Mouse (Mus musculus) stomach, postnatal 0 days (tissue): Measurements from ENCODE around the gene Gprin3. TPM values are rescaled to one million over a fixed set of nuclear protein-coding genes. Genes with fewer than 3 reads are reported as not detected.

Experiments
- ATAC-seq: fragments of 200-750 bp; cut with Nextera tagmentation; 2 replicates; pipeline ENCODE4 v1.8.0; 2017; ENCODE audit not compliant: low FRiP score, low TSS enrichment
- DNase-seq: peaks from one replicate; pipeline ENCODE4 v3.0.0-alpha.2; 2016; ENCODE audit warnings: low spot score
- H3K27ac ChIP-seq: fragments of 300-500 bp; sonication (generic); replicated peaks from 2 replicates; pipeline ENCODE4 v1.5.1; 2014; ENCODE audit warnings: mild to moderate bottlenecking, control low read depth
- H3K27me3 ChIP-seq: fragments of 300-500 bp; sonication (generic); 2 replicates; pipeline ENCODE4 v1.6.1; 2014; ENCODE audit warnings: low read length; ENCODE audit not compliant: control insufficient read depth, insufficient read depth
- H3K36me3 ChIP-seq: fragments of 300-500 bp; sonication (generic); 2 replicates; pipeline ENCODE4 v1.6.1; 2014; ENCODE audit warnings: low read length, mixed read lengths; ENCODE audit not compliant: control insufficient read depth, insufficient read depth
- H3K4me1 ChIP-seq: fragments of 300-500 bp; sonication (generic); replicated peaks from 2 replicates; pipeline ENCODE4 v1.6.1; 2014; ENCODE audit warnings: antibody characterized with exemption; ENCODE audit not compliant: control insufficient read depth, insufficient read depth
- H3K4me2 ChIP-seq: fragments of 300-500 bp; sonication (generic); replicated peaks from 2 replicates; pipeline ENCODE4 v1.6.1; 2014; ENCODE audit warnings: low read depth, mild to moderate bottlenecking, control low read depth, moderate library complexity
- H3K4me3 ChIP-seq: fragments of 300-500 bp; sonication (generic); 2 replicates; pipeline ENCODE4 v1.5.1; 2014; ENCODE audit warnings: low read depth, low read length, control low read depth
- H3K9ac ChIP-seq: fragments of 300-500 bp; sonication (generic); 2 replicates; pipeline ENCODE4 v1.6.1; 2014; ENCODE audit warnings: mild to moderate bottlenecking, low read length, control low read depth, mixed read lengths
- H3K9me3 ChIP-seq: fragments of 300-500 bp; sonication (generic); 2 replicates; pipeline ENCODE4 v1.6.1; 2016; ENCODE audit warnings: low read length; ENCODE audit not compliant: control insufficient read depth
- CTCF ChIP-seq: IDR thresholded peaks from 2 replicates; pipeline ENCODE4 v1.5.1; 2016; ENCODE audit warnings: antibody characterized with exemption, low read depth, mild to moderate bottlenecking, moderate library complexity
- EP300 ChIP-seq: optimal IDR thresholded peaks from 2 replicates; pipeline ENCODE3; 2016; ENCODE audit warnings: antibody characterized with exemption
- WGBS: fragments of 180-500 bp; shearing (Covaris S2); extraction: QIAGEN DNeasy Blood & Tissue Kit; methylation state at CpG from one replicate; pipeline ENCODE4 v1.1.7; 2014; 5-methylcytosine and 5-hydroxymethylcytosine counted together
- polyA plus RNA-seq: library from polyadenylated mRNA; unstranded; fragments of >200 nt; fragmentation: Nextera tagmentation; extraction: Ambion mirVana; gene quantifications from 2 replicates; pipeline ENCODE4 v1.2.1, GENCODE M21; 2015

The Gprin3 gene
- polyA plus RNA-seq, 1 experiment from 2014 or later: 2.7 TPM

DNA sequence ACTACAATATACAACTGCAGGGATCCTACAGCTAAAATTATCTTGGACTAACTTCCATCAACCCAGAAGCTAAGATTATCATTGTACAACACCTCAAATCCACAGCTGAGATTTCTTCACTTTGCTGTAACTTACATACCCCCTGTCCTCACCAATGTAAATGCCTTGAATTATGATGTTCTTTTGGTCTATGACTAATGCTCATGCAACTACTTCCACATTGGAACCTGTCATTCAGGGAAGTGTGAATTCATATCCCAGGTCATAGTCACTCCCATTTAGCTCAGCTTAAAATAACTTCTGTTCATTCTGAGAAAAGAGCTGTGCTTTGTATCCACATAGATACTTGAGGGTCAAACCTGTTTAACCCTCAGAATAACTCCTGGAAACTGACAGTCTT is 60.8 kb downstream of the Gprin3 start:
- H3K4me3 ChIP-seq: no peak overlapping the region
- H3K9ac ChIP-seq: no peak overlapping the region
- ATAC-seq (no peak), DNase-seq (no peak)
- H3K9me3 ChIP-seq: no peaks in the 10 kb centered on the region
- no peaks in the 10 kb centered on the region for H3K4me1 ChIP-seq
- no peak for TF ChIP-seq CTCF
- no peak for TF ChIP-seq EP300
- H3K4me2 ChIP-seq: no peak overlapping the region
- no peak overlapping the region for H3K27ac ChIP-seq
- H3K27me3 ChIP-seq: no peaks in the 10 kb centered on the region
- no peaks in the 10 kb centered on the region for H3K36me3 ChIP-seq

DNA sequence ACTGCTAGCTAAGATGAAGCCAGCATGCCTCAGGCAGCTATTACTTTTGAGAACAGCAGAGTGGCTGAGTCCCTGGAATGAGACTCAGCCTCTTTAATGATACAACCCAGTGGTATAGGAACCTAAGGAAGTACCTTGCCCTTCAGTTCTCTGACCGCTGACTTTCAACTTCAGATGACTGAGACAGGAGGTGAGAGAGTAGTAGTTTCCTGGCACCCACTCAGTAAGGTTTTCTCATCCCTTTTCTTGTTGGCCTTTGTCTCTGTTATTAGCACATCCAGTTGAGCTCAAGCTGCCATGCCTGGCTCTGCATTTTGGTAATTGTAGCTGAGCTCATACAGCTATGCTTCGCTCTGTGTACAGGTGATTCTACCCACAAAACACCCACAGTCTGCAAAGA is 62.8 kb downstream of the Gprin3 start:
- H3K36me3 ChIP-seq: no peaks in the 10 kb centered on the region
- H3K4me1 ChIP-seq: no peaks in the 10 kb centered on the region
- no peak for DNase-seq
- H3K27me3 ChIP-seq: no peaks in the 10 kb centered on the region
- H3K27ac ChIP-seq: no peak overlapping the region
- no peak for TF ChIP-seq EP300
- TF ChIP-seq CTCF: no peak
- 87% methylated on average over 2 of the region's 2 CpGs for WGBS
- no peaks in the 10 kb centered on the region for H3K9me3 ChIP-seq
- no peak overlapping the region for H3K4me2 ChIP-seq
- no peak overlapping the region for H3K4me3 ChIP-seq
- no peak for ATAC-seq
- no peak overlapping the region for H3K9ac ChIP-seq

DNA sequence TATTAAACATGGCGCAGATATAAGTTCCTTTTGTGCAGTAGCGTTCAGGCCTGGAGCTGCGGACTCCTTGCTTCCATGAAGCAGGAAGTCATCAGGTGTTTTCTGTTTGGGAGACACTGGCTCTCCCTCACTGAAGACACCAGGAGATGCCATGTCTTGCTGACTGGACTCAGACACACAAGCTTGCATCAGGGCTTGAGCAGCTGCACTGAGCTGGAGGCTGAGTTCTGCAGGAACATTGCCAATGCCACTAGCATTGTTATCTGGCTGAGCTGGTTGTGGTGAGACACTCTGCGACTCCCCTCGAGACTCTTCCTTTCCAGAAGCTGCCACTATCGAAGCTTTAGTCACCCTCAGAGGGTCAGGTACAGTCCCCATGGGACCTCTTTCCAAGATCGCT is 71.2 kb downstream of the Gprin3 start:
- no peaks in the 10 kb centered on the region for H3K9me3 ChIP-seq
- H3K4me1 ChIP-seq: no peaks in the 10 kb centered on the region
- H3K27me3 ChIP-seq: no peaks in the 10 kb centered on the region
- no peak overlapping the region for H3K9ac ChIP-seq
- H3K4me2 ChIP-seq: no peak overlapping the region
- H3K36me3 ChIP-seq: no peaks in the 10 kb centered on the region
- no peak for DNase-seq
- ATAC-seq: no peak
- H3K27ac ChIP-seq: no peak overlapping the region
- no peak for TF ChIP-seq CTCF
- no peak for TF ChIP-seq EP300
- no peak overlapping the region for H3K4me3 ChIP-seq
- WGBS: 93% methylated on average over 7 of the region's 7 CpGs

DNA sequence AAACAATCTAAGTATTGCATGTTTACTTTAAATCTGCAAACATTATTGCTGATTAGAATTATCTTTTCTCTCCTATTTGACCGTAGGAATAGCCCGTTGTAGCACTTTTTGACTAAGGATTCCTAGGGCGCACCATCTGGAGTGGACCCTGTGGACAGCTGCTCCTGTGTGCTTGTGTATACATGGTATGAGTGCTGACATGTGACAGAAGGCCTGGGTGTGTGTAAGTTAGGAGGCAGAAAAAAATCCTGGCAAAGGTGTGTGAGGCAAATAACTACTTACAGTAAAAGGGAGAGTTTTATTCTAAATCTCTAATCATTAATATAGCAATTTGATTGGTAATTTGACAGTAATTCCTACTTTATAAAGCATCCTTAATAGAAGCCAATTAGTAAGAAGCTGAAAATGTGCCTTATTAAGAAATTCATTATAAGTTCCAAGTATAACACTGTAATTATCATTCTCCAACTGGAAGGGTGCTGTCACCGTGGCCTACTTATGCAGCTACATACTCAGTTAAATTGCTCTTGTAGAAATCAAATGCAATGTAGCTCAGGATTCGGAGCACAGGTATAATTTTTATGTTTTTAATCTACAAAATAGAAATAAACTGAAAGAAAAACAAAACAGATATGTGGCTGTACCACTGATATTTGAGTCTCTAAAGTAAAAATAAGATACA is 74.8 kb downstream of the Gprin3 start:
- ATAC-seq: no peak
- no peak overlapping the region for H3K4me3 ChIP-seq
- DNase-seq: no peak
- H3K27me3 ChIP-seq: no peaks in the 10 kb centered on the region
- WGBS: 72% methylated on average over 5 of the region's 5 CpGs
- no peak overlapping the region for H3K27ac ChIP-seq
- no peak for TF ChIP-seq CTCF
- no peak for TF ChIP-seq EP300
- no peak overlapping the region for H3K9ac ChIP-seq
- H3K4me1 ChIP-seq: no peaks in the 10 kb centered on the region
- no peaks in the 10 kb centered on the region for H3K36me3 ChIP-seq
- H3K9me3 ChIP-seq: no peaks in the 10 kb centered on the region
- H3K4me2 ChIP-seq: no peak overlapping the region

DNA sequence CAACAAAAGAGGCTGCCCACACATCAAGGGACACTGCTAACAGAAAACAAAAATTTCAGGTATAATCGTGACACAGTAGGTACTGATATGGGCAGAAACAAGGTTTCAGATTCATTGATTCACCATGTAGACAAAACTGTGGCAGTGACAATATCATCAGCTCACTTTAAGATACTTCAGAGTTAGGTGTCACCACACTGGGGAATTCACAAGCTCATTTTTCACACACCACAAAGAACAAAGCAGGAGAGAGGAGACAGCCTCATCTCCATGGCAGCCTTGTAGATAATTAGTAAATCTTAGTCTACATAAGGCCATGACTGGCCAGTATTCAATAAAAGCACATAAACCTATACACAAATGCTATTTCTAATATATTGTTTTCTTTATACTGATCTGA is 77.4 kb downstream of the Gprin3 start:
- no peaks in the 10 kb centered on the region for H3K27me3 ChIP-seq
- WGBS: 64% methylated on average over 1 of the region's 1 CpGs
- no peak overlapping the region for H3K9ac ChIP-seq
- H3K4me1 ChIP-seq: no peaks in the 10 kb centered on the region
- no peak overlapping the region for H3K4me2 ChIP-seq
- ATAC-seq: no peak
- H3K27ac ChIP-seq: no peak overlapping the region
- H3K36me3 ChIP-seq: no peaks in the 10 kb centered on the region
- no peaks in the 10 kb centered on the region for H3K9me3 ChIP-seq
- TF ChIP-seq CTCF (no peak), EP300 (no peak)
- no peak for DNase-seq
- no peak overlapping the region for H3K4me3 ChIP-seq

DNA sequence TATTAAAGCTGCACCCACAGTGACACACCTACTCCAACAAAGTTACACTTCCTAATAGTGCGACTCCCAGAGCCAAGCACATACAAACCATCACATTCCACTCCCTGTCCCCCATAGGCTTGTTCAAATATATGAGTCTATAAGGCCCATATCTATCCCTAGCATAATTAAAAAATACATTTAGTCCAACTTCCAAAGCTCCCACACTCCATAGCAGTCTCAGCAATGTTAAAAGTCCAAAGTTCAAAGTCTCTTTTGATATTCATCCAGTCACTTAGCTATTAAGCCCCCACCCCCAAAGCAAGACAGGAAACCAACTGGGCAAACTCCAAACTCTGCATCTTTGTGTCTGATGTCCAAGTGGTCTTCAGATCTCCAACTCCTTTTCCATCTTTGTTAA is 84.9 kb downstream of the Gprin3 start:
- 41% methylated on average over 1 of the region's 1 CpGs for WGBS
- no peak for ATAC-seq
- TF ChIP-seq CTCF (no peak), EP300 (no peak)

More for the DNA sequence above, 84.9 kb downstream of the Gprin3 start:
- H3K9ac ChIP-seq: no peak overlapping the region
- H3K9me3 ChIP-seq: no peaks in the 10 kb centered on the region
- H3K4me2 ChIP-seq: no peak overlapping the region
- H3K4me3 ChIP-seq: no peak overlapping the region
- H3K27me3 ChIP-seq: no peaks in the 10 kb centered on the region
- no peaks in the 10 kb centered on the region for H3K36me3 ChIP-seq
- no peak overlapping the region for H3K27ac ChIP-seq
- no peaks in the 10 kb centered on the region for H3K4me1 ChIP-seq
- DNase-seq: no peak
